Mouse (Mus musculus) ES-E14 (cell line): Measurements from ENCODE around the gene Ipo11. TPM values are rescaled to one million over a fixed set of nuclear protein-coding genes. Genes with fewer than 3 reads are reported as not detected.

Experiments used
- DNase-seq: peaks from one replicate; pipeline ENCODE4 v3.0.0-alpha.2; 2013; ENCODE audit warnings: low read depth, low spot score
- H3K27ac ChIP-seq: 2 replicates; pipeline ENCODE4 v1.5.1; 2012; ENCODE audit warnings: low read depth, mild to moderate bottlenecking, low read length, moderate library complexity, mixed read lengths; ENCODE audit not compliant: poor library complexity, insufficient read depth, severe bottlenecking
- H3K36me3 ChIP-seq: 2 replicates; pipeline ENCODE4 v1.6.1; 2012; ENCODE audit warnings: mild to moderate bottlenecking, low read length, moderate library complexity, mixed read lengths; ENCODE audit not compliant: control insufficient read depth, poor library complexity, insufficient read depth, severe bottlenecking
- H3K4me1 ChIP-seq, 2 experiments: fragments of 150-350 bp in 1 of 2; sonication (generic) in 1 of 2; 2 replicates each; pipeline ENCODE4 v1.6.1; 2012; ENCODE audit warnings: low read length in 2 of 2, mild to moderate bottlenecking in 1 of 2, mixed read lengths in 1 of 2; ENCODE audit not compliant: control insufficient read depth in 2 of 2, insufficient read depth in 2 of 2, poor library complexity in 1 of 2
- H3K4me3 ChIP-seq, 2 experiments: fragments of 150-350 bp in 1 of 2; sonication (generic) in 1 of 2; 2 replicates each; pipeline ENCODE4 v1.5.1; 2012; ENCODE audit warnings: low read length in 2 of 2, low read depth in 1 of 2, mild to moderate bottlenecking in 1 of 2, mixed read lengths in 1 of 2; ENCODE audit not compliant: insufficient read depth in 1 of 2, poor library complexity in 1 of 2, severe bottlenecking in 1 of 2
- H3K9ac ChIP-seq: 2 replicates; pipeline ENCODE4 v1.6.1; 2012; ENCODE audit warnings: low read depth, mild to moderate bottlenecking, low read length, mixed read lengths; ENCODE audit not compliant: poor library complexity, insufficient read depth, severe bottlenecking
- H3K9me3 ChIP-seq: fragments of 150-350 bp; sonication (generic); 2 replicates; pipeline ENCODE4 v1.6.1; 2012; ENCODE audit warnings: low read depth, mild to moderate bottlenecking, low read length; ENCODE audit not compliant: control insufficient read depth, insufficient read depth
- CHD2 ChIP-seq: IDR thresholded peaks from 2 replicates; pipeline ENCODE4 v1.6.1; 2014; ENCODE audit warnings: mild to moderate bottlenecking, low read depth, low read length, inconsistent platforms
- HCFC1 ChIP-seq: IDR thresholded peaks from 2 replicates; pipeline ENCODE4 v1.6.1; 2012; ENCODE audit warnings: low read length, inconsistent platforms, borderline replicate concordance; ENCODE audit not compliant: insufficient read depth
- MAFK ChIP-seq: IDR thresholded peaks from 2 replicates; pipeline ENCODE4 v1.6.1; 2014; ENCODE audit warnings: mild to moderate bottlenecking, low read depth, low read length, inconsistent platforms; ENCODE audit not compliant: insufficient read depth
- ZC3H11A ChIP-seq: IDR thresholded peaks from 2 replicates; pipeline ENCODE4 v1.6.1; 2012; ENCODE audit warnings: low read depth, mild to moderate bottlenecking, inconsistent platforms, low read length, borderline replicate concordance
- ZNF384 ChIP-seq: IDR thresholded peaks from 2 replicates; pipeline ENCODE4 v1.6.1; 2012; ENCODE audit warnings: low read depth, low read length, inconsistent platforms
- in situ Hi-C, 2 experiments: fragments of 600-800 bp; cut with MboI; formaldehyde crosslinking; loops; one replicate each; pipeline ENCODE4 v1.15.1; 2025; ENCODE audit warnings: low sequenced_read_pairs in 2 of 2, inconsistent platforms in 1 of 2; ENCODE audit not compliant: unreplicated experiment in 2 of 2
- total RNA-seq: library from RNA; depleted of rRNA; stranded (reverse); fragments of 300-350 nt; gene quantifications from 2 replicates; pipeline ENCODE4 v1.2.3, GENCODE M21; 2012; rRNA removed

Gene Ipo11
- 51.0 and 68.6 TPM in 2 replicates for total RNA-seq

GRCm38 (mm10) chr13:106936256-106937137 is at the start of gene Ipo11:
Gene Ipo11, minus strand, starts transcription at chr13:106936958.
- Histone ChIP-seq H3K9me3 (no peaks in the 10 kb centered on the region), H3K36me3 (no peaks in the 10 kb centered on the region), H3K27ac (peak within 1 kb of the TSS; percentile 46), H3K4me1 (peaks cover 2 to 3% of the 10 kb centered on the region in 2 experiments; a peak in 2 of 4 replicates), H3K9ac (peak within 1 kb of the TSS; percentile 95), H3K4me3 (peak within 1 kb of the TSS; percentile 82 to 91)
- in situ Hi-C loops = no loop called here
- peak; percentile 94 for DNase-seq
- TF ChIP-seq HCFC1 = peak; percentile 73; the same call in 1 of the 2 replicates
- TF ChIP-seq ZC3H11A = no peak

DNA sequence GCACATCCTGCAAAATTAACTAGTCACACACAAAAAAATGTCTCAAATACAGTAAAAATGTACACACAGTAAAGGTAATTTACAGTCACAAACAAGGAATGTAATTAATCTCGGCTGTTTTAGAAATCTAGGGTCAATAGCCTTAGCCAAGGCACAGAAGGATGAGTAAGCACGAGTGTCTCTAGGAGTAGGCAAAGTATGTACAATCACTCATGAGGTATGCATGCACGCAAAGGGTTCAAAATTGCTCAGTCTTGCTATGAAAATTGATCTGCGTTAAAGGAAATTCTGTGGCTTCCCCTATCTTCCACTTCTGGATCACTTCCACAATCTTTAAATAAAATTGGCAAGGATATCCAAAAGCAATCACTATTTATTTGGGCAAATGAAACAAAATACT is 24.7 kb upstream of the Ipo11 start:
- DNase-seq = no peak
- Histone ChIP-seq H3K9me3 (no peaks in the 10 kb centered on the region), H3K27ac (no peak overlapping the region), H3K9ac (no peak overlapping the region), H3K36me3 (peaks cover 13% of the 10 kb centered on the region), H3K4me3 (no peak overlapping the region), H3K4me1 (no peaks in the 10 kb centered on the region)
- in situ Hi-C loops = no loop called here
- TF ChIP-seq ZC3H11A = no peak
- TF ChIP-seq CHD2 = no peak
- TF ChIP-seq ZNF384 = no peak
- no peak for TF ChIP-seq HCFC1
- TF ChIP-seq MAFK = no peak

GRCm38 (mm10) chr13:106960557-106960956 is 23.8 kb upstream of the Ipo11 start:
- no peak for TF ChIP-seq MAFK
- no peak for TF ChIP-seq ZC3H11A
- Histone ChIP-seq H3K36me3 (peaks cover 16% of the 10 kb centered on the region), H3K9ac (no peak overlapping the region), H3K4me1 (no peaks in the 10 kb centered on the region), H3K4me3 (no peak overlapping the region), H3K27ac (no peak overlapping the region), H3K9me3 (no peaks in the 10 kb centered on the region)
- in situ Hi-C loops = no loop called here
- DNase-seq = no peak

GRCm38 (mm10) chr13:106958286-106958685 is 21.5 kb upstream of the Ipo11 start:
- no peak for DNase-seq
- Histone ChIP-seq H3K4me3 (no peak overlapping the region), H3K4me1 (no peaks in the 10 kb centered on the region), H3K9me3 (no peaks in the 10 kb centered on the region), H3K36me3 (peaks cover 24% of the 10 kb centered on the region), H3K9ac (no peak overlapping the region), H3K27ac (no peak overlapping the region)
- no peak for TF ChIP-seq CHD2
- no peak for TF ChIP-seq MAFK
- TF ChIP-seq ZNF384 = no peak
- no peak for TF ChIP-seq HCFC1
- no peak for TF ChIP-seq ZC3H11A
- in situ Hi-C loops = no loop called here

- Histone ChIP-seq H3K4me1 (no peaks in the 10 kb centered on the region), H3K9me3 (no peaks in the 10 kb centered on the region), H3K4me3 (no peak overlapping the region), H3K27ac (no peak overlapping the region), H3K36me3 (peaks cover 22% of the 10 kb centered on the region), H3K9ac (no peak overlapping the region)
- DNase-seq = no peak
- in situ Hi-C loops = no loop called here
- TF ChIP-seq CHD2 (no peak), HCFC1 (no peak), MAFK (no peak), ZC3H11A (no peak), ZNF384 (no peak)
Observed at GRCm38 (mm10) chr13:106957554-106957953, 20.8 kb upstream of the Ipo11 start.
